Mouse (Mus musculus) midbrain, postnatal 0 days (tissue): ENCODE results near the gene Gm156. TPM values are rescaled to one million over a fixed set of nuclear protein-coding genes. Genes with fewer than 3 reads are reported as not detected.
"Not testable (repeated sequence)": the region's sequence is repeated elsewhere in the genome, so short reads cannot be mapped to it uniquely, and the experiment has no call there.

Source experiments
- ATAC-seq: fragments of 200-750 bp; cut with Nextera tagmentation; 2 replicates; pipeline ENCODE4 v1.8.0; 2017; ENCODE audit warnings: moderate number of reproducible peaks, mild to moderate bottlenecking, moderate TSS enrichment, moderate library complexity; ENCODE audit not compliant: low FRiP score
- DNase-seq: peaks from one replicate; pipeline ENCODE4 v3.0.0-alpha.2; 2015; ENCODE audit warnings: low spot score
- H3K27ac ChIP-seq: fragments of 300-500 bp; sonication (generic); 2 replicates; pipeline ENCODE4 v1.5.1; 2014; ENCODE audit warnings: low read depth, mild to moderate bottlenecking, low read length, mixed read lengths
- H3K27me3 ChIP-seq: fragments of 300-500 bp; sonication (generic); 2 replicates; pipeline ENCODE4 v1.6.1; 2014; ENCODE audit warnings: low read length, control low read depth, mixed read lengths; ENCODE audit not compliant: insufficient read depth
- H3K36me3 ChIP-seq: fragments of 300-500 bp; sonication (generic); 2 replicates; pipeline ENCODE4 v1.6.1; 2014; ENCODE audit warnings: low read length, control low read depth, mixed read lengths; ENCODE audit not compliant: insufficient read depth
- H3K4me1 ChIP-seq: fragments of 300-500 bp; sonication (generic); 2 replicates; pipeline ENCODE4 v1.6.1; 2014; ENCODE audit warnings: mild to moderate bottlenecking, control low read depth, antibody characterized with exemption, low read length, mixed read lengths; ENCODE audit not compliant: insufficient read depth
- H3K4me2 ChIP-seq: fragments of 300-500 bp; sonication (generic); 2 replicates; pipeline ENCODE4 v1.6.1; 2014; ENCODE audit warnings: low read depth, mild to moderate bottlenecking, low read length, mixed read lengths; ENCODE audit not compliant: poor library complexity, severe bottlenecking
- H3K4me3 ChIP-seq: fragments of 300-500 bp; sonication (generic); 2 replicates; pipeline ENCODE4 v1.5.1; 2014; ENCODE audit warnings: low read depth, mild to moderate bottlenecking, low read length, moderate library complexity
- H3K9ac ChIP-seq: fragments of 300-500 bp; sonication (generic); replicated peaks from 2 replicates; pipeline ENCODE4 v1.6.1; 2014; ENCODE audit warnings: mild to moderate bottlenecking, low read length, moderate library complexity, mixed read lengths; ENCODE audit not compliant: poor library complexity, severe bottlenecking
- H3K9me3 ChIP-seq: fragments of 300-500 bp; sonication (generic); 2 replicates; pipeline ENCODE4 v1.6.1; 2016; ENCODE audit warnings: low read length, control low read depth
- CTCF ChIP-seq: IDR thresholded peaks from 2 replicates; pipeline ENCODE4 v1.5.1; 2016; ENCODE audit warnings: antibody characterized with exemption, mild to moderate bottlenecking
- WGBS: fragments of 180-500 bp; shearing (Covaris S2); extraction: QIAGEN DNeasy Blood & Tissue Kit; methylation state at CpG from one replicate; pipeline ENCODE4 v1.1.7; 2014; 5-methylcytosine and 5-hydroxymethylcytosine counted together
- polyA plus RNA-seq: library from polyadenylated mRNA; unstranded; fragments of >200 nt; fragmentation: Nextera tagmentation; extraction: Ambion mirVana; gene quantifications from 2 replicates; pipeline ENCODE4 v1.2.1, GENCODE M21; 2015
- total RNA-seq: library from RNA; depleted of rRNA; stranded (reverse); fragments of >200 nt; gene quantifications from 2 replicates; pipeline ENCODE4 v1.2.3, GENCODE M21; 2014; rRNA removed

Gene Gm156
- not detected in 2 replicates for total RNA-seq
- polyA plus RNA-seq, result not detected in 2 replicates

DNA sequence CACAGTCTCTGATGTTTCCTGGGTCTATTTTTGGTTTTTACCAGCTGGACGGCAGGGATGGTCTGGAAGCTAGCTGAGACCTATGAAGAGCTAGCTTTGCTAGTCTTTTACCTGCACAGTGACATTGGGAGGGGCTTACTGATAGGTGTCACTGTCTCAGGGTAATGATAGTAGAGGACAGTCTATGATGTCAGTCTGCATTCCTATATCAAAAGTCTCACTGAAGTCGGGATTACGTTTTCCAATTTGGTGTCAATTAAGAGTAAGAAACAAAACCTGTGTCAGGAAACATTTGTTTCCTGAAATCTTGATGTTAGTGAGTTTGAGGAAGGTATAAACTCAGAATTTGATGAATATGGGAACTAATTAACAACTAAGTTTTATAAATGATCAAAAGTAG, at the start of gene Gm156:
TSS of gene Gm156 (minus strand) at position 101 of the 400 bp plus-strand sequence.
- not testable (repeated sequence) for H3K36me3 ChIP-seq, H3K27ac ChIP-seq, H3K27me3 ChIP-seq, DNase-seq, H3K9ac ChIP-seq, H3K4me3 ChIP-seq, H3K9me3 ChIP-seq, H3K4me2 ChIP-seq, H3K4me1 ChIP-seq, ATAC-seq
- WGBS, result 88% methylated on average over 3 of the region's 3 CpGs

DNA sequence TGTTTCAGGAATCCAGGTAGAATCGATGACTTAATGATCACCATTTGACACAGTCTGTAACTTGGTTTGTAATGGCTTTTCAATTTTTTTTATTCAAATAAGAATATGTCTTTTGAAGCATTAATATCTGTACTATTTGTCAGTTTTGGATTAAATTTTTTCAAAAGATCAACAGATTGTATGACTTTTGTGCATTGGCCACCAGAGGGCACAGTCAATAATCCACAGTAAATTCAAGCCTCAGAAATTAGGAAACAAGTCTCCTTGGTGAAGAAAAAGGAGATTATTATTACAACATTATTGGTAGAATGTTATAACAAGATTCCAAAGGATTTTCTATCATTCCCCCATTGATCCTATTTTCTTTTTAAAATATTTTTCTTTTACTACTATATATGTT, 41.5 kb upstream of the Gm156 start:
- no peak for ATAC-seq
- DNase-seq, result no peak
- Histone ChIP-seq H3K36me3 (no peaks in the 10 kb centered on the region), H3K4me2 (no peak overlapping the region), H3K4me3 (no peak overlapping the region), H3K9ac (no peak overlapping the region), H3K9me3 (0 out of 2 replicates have a peak, but pooled peaks cover 11% of the 10 kb centered on the region), H3K27me3 (no peaks in the 10 kb centered on the region), H3K4me1 (no peaks in the 10 kb centered on the region), H3K27ac (no peak overlapping the region)
- WGBS, result 80% methylated on average over 1 of the region's 1 CpGs
- TF ChIP-seq CTCF, result no peak

DNA sequence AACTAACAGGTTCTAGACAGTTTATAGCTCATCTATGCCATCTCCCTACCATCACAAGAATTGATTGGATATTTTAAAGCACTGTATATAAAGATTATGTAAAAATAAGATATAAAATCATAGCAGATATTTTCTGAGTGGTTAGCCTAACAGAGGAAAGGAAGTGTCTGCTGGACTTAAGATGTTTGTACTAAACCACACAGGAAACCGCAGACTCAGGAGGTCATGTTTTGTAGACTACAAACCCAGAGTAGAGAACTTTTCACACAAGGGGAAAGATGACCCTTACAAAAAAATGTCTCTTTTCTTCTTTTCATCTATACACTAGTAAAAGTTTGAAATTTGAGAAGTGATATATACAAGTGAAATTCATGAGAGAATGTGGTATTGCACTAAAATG, 39.9 kb upstream of the Gm156 start:
- Histone ChIP-seq H3K9ac (no peak overlapping the region), H3K4me1 (no peaks in the 10 kb centered on the region), H3K4me3 (no peak overlapping the region), H3K27ac (no peak overlapping the region), H3K36me3 (no peaks in the 10 kb centered on the region), H3K9me3 (0 out of 2 replicates have a peak, but pooled peaks cover 8% of the 10 kb centered on the region), H3K4me2 (no peak overlapping the region), H3K27me3 (no peaks in the 10 kb centered on the region)
- TF ChIP-seq CTCF, result no peak
- ATAC-seq (no peak), DNase-seq (no peak)
- WGBS, result 72% methylated on average over 1 of the region's 1 CpGs

DNA sequence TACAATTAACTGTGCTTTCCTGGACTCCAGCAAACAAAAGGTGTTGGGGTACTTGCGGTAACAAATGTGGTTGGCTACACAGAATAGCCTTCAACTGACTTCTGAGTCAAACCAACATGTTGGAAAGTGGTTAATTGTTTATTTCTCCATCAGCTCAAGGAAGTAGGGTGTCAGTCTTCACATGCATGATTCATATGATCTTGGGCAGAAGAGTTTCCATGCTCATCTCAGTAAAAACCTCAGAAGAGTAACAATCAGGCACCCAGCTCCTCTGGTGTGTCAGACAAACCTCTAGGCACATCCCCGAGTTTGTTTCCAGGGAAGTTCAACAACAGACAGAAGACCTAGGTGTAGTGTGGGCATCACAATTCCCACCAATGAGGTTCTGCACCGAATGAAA, 33.7 kb upstream of the Gm156 start:
- no peak overlapping the region for H3K9ac ChIP-seq
- no peak for ATAC-seq
- DNase-seq, result no peak
- WGBS, result 62% methylated on average over 3 of the region's 3 CpGs
- no peaks in the 10 kb centered on the region for H3K27me3 ChIP-seq
- H3K36me3 ChIP-seq, result no peaks in the 10 kb centered on the region
- TF ChIP-seq CTCF, result no peak
- no peak overlapping the region for H3K27ac ChIP-seq
- H3K4me1 ChIP-seq, result no peaks in the 10 kb centered on the region
- H3K4me3 ChIP-seq, result no peak overlapping the region
- peaks cover 6% of the 10 kb centered on the region; the same call in 1 of the 2 replicates for H3K9me3 ChIP-seq
- H3K4me2 ChIP-seq, result no peak overlapping the region

DNA sequence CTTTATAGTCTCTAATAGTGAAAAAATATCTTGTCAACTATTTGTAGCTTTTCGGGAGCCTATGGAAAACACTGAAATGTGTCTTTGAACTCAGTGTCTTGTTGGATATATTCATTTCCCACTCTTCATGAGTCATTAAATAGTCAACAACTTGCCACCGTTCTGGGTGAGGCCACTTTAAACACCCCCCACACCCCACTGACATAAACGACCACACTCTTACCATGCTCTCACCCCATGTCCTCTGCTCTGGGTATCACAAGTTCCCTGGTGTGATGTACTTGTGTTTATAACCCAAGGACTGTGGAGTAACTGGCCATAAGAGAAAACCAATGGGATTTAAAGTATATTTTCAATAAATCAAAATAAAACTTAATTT, 36.4 kb downstream of the Gm156 start:
- Histone ChIP-seq H3K9ac (no peak overlapping the region), H3K36me3 (no peaks in the 10 kb centered on the region), H3K9me3 (no peaks in the 10 kb centered on the region; the same call in 1 of the 2 replicates), H3K4me3 (no peak overlapping the region), H3K4me1 (no peaks in the 10 kb centered on the region), H3K27me3 (no peaks in the 10 kb centered on the region), H3K4me2 (no peak overlapping the region), H3K27ac (no peak overlapping the region)
- ATAC-seq, result no peak
- DNase-seq, result no peak
- WGBS, result 70% methylated on average over 3 of the region's 3 CpGs
- no peak for TF ChIP-seq CTCF

DNA sequence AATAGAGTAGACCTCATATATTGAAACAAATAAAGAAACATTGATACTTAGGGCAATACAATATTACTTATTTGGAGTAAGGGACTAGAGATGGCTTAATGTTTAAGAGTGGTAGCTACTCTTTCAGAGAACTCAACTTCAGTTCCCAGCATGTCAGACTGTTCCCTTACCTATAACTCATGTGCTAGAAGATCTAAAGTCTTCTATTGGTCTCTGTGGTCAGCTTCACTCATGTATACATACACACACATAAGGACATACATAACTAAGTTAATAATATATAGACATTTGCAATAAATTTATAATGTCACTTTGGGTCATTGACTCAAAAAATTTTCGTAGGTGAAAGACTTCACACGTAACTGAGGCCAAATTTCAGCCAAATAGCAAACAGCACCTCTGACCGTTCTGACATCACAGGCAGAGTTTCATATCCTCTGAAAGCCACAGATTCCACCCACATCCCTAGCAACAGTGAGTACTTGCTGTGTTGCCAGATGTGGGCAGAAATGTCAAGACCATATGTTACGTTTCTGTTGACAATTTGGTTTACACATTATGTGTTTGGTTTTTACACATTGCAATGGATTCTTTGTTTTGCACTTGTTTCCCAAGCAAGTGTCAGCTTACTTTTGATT, 36.9 kb downstream of the Gm156 start:
- Histone ChIP-seq H3K27ac (no peak overlapping the region), H3K9me3 (peaks cover 5% of the 10 kb centered on the region; the same call in 1 of the 2 replicates), H3K9ac (no peak overlapping the region), H3K36me3 (no peaks in the 10 kb centered on the region), H3K27me3 (no peaks in the 10 kb centered on the region), H3K4me2 (no peak overlapping the region), H3K4me1 (no peaks in the 10 kb centered on the region), H3K4me3 (no peak overlapping the region)
- WGBS, result 76% methylated on average over 4 of the region's 4 CpGs
- TF ChIP-seq CTCF, result no peak
- ATAC-seq, result no peak
- no peak for DNase-seq
